Mouse (Mus musculus) embryonic fibroblast, embryonic 13.5 days (primary cell): ENCODE results near the gene Prkar1b.

Experiments used
- CTCF ChIP-seq: IDR thresholded peaks from 2 replicates; pipeline ENCODE4 v1.5.1; 2011; ENCODE audit warnings: mild to moderate bottlenecking, control low read depth, low read length, moderate library complexity, borderline replicate concordance; ENCODE audit not compliant: insufficient read depth
- POLR2A ChIP-seq: IDR thresholded peaks from 2 replicates; pipeline ENCODE4 v1.6.1; 2011; ENCODE audit warnings: low read depth, mild to moderate bottlenecking, control low read depth, low read length, moderate library complexity

GRCm38 (mm10) chr5:139075791-139076190 lies 74.0 kb downstream of the Prkar1b start:
- TF ChIP-seq POLR2A (no peak), CTCF (no peak)
